Mouse (Mus musculus): ENCODE data around the gene Acaa1a.

Acaa1a gene

DNA sequence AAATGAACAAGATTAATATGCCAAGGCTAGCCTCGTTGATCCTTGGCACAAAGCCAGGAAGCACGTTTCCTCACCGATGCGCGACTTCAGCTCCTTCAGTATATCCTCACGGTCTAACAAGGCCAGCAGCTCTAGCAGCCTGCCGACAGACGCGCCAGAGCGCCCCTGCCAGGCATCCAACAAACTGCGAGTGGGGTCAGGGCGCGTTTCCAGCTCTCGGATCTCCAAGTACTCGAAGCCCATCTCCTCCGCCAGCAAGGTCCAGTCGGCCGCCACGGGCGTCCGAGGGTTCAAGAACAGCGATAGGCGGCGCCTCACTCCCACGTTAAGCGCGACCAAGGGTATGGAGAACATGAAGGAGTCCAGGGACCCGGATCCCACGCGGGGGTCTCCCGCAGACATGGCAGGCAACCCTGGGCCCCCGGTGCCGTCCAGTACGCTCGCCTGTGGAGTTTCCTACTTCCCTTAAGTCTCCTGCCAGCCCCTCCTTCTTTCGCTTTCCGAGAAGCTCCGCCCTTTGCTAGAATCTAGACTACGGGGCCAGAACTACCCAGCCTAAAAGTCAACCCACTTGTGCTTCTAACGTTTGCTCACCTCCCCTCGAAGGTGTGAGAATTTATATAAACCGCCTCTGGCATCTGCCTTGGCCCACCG is at the start of gene Acaa1a:
Acaa1a (plus strand) TSS at position 119 of the 654 bp plus-strand sequence.
- DNase-seq (ENCODE audit: low read depth in 1 of 2, low spot score in 2 of 2), result peak in 1 of 2 experiments; percentile 63

DNA sequence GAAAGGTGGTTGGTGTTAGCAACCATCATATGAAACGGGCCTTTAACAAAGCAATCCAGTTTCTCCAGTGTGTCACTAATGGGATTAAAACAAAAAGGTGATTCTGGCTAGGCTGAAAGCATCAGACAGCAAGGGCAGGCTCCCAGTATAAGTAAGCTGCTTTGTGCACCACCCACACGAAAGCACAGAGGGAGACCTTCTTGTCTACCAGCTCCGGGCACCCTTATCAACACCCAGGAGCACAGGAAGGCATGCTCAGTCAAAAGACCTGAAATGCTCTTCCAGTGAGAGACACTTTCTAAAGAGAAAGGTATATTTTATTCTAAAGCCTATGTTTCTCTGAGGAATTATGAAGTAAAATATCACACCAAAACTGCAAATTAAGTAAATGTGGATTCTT is 48.7 kb upstream of the Acaa1a start:
- DNase-seq (ENCODE audit: low read depth in 1 of 2, low spot score in 2 of 2), result no peak

DNA sequence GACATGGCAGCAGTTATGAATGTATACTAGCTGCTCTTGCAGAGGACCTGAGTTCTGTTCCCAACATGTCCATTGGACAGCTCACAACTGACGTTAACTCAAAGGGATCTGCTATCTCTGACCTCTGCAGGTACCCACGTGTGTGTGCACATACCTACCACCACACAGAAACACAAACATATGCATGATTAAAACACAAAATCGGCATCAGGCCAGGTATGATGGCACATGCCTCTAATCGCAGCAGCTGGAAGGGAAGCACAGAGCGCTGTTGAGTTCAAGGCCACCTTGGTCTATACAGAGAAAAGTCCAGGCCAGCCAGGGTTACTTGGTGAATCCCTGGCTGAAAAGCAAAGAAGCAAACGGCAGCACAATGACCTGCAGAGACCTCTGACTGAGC is 41.8 kb upstream of the Acaa1a start:
- no peak for DNase-seq (ENCODE audit: low read depth in 1 of 2, low spot score in 2 of 2)

DNA sequence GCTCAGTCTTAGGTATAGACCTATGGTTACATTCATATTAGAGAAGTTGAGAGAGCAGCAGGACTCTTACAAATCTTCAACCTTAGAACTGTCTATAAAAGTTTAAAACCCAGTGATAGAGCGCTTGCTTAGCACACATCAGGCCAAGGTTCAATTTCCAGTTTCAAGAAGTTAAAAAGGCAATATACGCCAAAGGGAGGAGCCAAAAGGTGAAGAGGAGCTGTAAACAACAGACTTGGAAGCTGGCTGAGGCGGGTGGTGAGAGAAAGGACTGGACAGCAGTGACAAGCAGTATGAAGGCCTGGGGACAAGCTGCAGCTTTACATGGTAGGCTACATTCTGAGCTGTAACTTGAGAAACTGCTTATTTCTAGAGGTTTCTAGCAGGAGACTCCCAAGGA is 40.9 kb upstream of the Acaa1a start:
- DNase-seq (ENCODE audit: low read depth in 1 of 2, low spot score in 2 of 2), result no peak

DNA sequence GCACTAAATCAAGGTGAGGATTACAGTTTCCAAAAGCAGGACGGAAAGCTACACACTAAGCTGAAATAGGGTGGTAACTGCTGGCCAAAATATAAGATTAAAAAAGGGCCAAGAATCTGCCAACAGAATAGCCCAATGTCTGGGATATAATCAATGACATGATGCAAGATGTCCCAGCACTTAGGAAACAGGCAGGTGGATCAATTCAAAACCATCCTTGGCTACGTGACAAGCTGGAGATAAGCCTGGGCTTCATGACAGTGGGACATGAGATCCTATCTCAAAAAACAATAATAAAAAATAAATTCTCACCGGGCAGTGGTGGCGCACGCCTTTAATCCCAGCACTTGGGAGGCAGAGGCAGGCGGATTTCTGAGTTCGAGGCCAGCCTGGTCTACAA is 33.6 kb upstream of the Acaa1a start:
- no peak for DNase-seq (ENCODE audit: low read depth in 1 of 2, low spot score in 2 of 2)

DNA sequence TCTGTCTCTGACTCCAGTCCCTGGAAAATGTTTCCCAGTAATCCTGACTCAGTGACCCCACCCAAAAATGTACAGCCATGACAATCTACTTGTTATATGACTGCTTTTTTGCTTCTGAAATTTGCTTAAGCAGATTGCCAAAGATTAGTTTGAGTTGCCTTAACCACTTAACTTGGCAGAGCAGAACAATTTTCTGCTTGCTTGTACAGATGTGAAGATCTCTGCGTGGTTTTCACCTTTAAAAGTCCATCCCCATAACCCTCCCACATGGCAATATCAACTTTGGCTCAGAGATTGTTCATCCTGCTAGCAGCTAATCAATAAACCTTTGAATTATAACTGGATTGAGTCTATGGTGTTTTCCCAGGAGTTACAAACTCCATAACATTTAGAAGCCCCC is 30.4 kb upstream of the Acaa1a start:
- DNase-seq (ENCODE audit: low read depth in 1 of 2, low spot score in 2 of 2), result no peak

DNA sequence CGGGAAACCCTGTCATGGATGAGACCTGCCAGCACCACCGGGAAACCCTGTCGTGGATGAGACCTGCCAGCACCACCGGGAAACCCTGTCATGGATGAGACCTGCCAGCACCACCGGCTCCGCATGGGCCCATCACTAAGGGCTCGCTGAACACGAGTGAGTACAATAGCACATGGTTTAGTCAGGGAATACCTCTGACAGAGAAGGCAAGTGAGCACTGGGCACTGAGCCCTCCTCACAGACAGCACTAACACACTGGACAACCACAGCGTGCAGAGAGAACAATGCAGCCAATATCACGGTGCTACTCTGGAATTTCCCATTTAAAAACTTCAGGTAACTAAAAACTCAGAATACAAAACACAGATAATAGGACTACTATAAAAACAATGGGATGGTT is 26.4 kb upstream of the Acaa1a start:
- DNase-seq (ENCODE audit: low read depth in 1 of 2, low spot score in 2 of 2), result no peak

DNA sequence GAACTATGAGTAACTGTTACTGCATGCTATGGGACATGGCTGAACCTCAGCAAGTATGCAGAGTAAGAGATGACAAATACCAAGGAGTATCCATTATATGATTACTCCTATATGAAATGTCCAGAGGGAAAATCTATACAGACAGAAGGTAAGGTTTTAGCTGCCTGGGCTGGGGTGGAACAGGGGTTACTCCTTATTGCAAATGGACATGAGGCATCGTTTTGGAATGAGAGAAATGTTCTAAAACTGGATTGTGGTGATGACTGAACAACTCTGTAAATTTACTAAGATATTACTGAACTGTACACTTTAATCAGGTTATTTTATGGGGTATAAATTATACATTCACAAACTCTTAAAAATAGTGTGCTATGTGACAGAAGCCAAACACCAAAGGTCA is 20.6 kb upstream of the Acaa1a start:
- DNase-seq (ENCODE audit: low read depth in 1 of 2, low spot score in 2 of 2), result no peak

DNA sequence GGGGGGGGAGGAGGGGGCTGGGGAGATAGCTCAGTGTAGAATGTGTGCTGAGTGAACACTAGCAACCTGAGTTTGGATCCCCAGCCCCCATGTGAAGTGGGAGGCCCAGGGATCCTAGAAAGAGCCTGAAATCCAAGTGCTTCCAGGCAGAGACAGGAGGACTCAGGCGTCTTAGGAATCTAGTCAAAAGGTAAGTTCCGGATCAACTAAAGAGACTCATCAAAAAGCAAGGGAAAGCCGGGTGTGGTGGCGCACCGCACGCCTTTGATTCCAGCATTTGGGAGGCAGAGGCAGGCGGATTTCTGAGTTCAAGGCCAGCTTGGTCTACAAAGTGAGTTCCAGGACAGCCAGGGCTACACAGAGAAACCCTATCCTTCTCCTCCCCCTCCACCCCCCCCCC is 19.0 kb upstream of the Acaa1a start:
- no peak for DNase-seq (ENCODE audit: low read depth in 1 of 2, low spot score in 2 of 2)

DNA sequence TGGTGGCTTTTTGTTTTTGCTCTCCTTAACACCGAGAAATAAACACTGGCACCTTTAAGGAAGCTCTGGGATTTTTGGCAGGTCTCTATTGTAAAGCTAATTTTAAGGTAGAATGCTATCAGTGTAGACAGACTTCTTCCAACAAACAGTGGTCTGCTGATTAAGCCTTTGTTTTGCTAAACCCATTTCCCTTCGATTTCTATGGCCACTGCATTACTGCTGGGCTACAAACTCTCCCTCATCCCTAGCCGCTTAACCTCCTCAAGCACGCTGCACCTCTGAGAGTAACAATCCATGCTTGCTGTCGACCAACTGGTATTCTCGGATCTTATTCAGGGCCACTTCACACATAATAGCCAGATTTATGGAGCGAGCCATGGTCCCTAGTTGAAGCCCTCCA is 18.5 kb upstream of the Acaa1a start:
- DNase-seq (ENCODE audit: low read depth in 1 of 2, low spot score in 2 of 2), result no peak

DNA sequence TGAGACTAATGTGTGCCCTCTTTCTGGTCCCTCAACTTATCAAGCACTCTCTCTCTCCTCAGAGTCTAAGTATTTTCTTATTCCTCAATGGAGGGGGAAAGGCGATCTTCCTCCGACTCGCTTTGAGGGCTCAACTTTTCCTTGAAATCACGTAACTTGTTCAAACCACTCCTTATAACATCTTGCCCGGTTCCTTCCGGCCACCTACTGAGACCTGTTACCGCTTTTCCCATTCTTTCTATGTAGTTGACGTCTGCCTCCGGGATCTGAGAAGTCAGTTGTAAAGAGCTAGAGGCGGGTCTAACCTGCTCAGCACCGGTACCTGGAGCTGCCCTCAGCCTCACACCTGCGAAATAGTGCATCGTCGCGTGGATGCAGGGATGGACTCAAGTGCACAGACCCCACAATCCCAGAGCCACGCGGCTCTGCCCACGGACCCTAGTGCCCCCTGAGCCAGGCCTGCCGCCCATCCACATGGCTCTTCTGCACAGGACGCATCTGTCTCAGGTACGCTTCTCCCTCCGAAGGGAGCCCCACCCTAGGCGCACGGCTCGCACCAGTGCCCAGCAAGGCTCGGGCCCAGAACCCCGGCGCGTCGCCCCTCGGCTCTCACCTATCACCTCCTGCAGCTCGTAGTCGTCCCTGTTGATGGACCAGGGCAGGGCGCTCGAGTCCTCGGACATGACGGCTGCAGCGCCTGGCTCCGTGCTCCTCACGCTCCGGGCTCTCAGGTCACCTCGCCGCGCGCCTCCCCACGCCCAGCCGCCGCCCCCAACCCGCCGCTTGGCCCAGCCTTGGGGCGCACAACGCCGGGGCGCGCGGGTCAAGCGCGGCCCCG is 17.9 kb upstream of the Acaa1a start:
- no peak for DNase-seq (ENCODE audit: low read depth in 1 of 2, low spot score in 2 of 2)

DNA sequence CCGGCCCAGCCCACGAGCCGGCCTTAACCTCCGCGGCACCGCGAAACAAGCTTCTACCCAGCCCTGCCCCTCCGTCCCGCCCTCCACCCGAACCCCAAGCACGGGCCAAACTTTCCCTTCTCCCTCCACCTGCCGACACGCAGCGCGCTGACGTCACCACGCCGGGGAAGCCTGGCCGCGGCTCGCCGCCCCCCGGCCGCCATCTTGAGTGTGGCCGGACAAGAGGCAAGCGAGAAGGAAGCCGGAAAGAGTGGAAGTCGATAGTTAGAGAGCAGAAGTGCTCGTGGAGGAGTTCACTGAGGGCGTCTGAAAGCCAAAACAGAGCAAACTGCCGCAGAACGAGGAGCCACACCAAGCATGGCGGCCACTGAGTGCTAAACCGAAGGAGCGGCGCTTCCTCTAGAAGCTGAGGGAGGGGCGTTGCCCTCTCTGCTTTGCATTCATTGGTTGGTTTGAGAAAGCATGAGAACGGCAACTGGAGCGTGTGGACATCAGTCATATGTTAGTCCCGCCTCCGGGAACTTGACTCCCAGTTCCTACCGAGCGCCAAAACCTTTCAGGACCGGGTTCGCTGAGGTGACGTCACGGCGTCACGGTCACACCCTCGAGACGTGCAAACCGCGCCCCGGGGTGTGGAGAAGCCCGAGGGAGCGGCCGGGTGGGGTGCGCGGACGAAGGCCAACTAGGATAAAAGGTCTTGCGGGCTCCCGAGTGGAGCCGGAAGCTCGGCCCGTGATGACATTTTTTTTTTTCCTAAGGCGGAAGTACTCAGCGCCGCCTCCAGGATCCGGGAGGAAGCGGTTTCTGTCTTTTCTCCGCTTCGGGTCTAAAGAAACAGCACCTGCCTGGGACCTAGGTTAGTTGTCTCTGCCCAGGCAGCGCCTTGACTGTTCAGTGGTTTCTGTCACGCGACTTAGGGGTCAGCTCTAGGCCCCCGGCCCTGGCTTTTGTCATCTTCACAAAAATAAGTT is 16.9 kb upstream of the Acaa1a start, which contains the start of gene Oxsr1:
Oxsr1 (minus strand) TSS at position 139 of the 971 bp plus-strand sequence.
- DNase-seq (ENCODE audit: low read depth in 1 of 2, low spot score in 2 of 2), result peak; percentile 98 to 99

DNA sequence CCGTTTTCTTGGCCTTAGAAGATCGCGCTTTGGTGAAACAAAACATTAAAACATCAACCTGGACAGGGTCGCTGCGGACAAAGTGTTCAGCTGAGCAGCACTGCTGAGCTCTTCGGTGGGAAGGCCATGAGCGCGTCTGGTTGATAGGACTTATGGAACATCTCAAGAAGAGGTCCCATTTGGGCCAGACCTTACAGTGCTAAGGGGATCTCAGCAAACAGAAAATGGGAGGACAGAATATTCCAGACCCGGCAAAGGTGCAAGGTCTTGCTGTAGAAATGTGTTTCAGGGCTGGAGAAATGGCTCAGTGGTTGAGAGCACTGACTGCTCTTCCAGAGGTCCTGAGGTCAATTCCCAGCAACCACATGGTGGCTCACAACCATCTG is 16.2 kb upstream of the Acaa1a start:
- no peak for DNase-seq (ENCODE audit: low read depth in 1 of 2, low spot score in 2 of 2)

DNA sequence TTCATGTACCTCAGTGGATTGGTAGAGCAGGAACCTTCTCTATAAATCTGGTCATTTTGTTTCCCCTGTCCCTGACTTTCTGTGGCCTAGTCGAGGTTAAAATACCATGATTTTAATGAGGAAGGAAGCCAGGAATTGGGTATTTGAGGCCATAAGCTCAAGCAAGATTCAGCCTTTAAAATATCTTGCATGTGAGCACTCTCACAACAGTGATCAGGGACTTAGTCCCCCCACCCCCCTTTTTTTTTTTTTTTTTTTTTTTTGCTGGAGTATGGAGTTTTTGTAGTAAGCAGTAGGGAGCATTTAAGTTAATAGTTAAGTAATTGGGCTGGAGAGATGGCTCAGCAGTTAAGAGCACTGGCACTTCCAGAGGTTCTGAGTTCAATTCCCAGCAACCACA is 15.3 kb upstream of the Acaa1a start:
- DNase-seq (ENCODE audit: low read depth in 1 of 2, low spot score in 2 of 2), result no peak

DNA sequence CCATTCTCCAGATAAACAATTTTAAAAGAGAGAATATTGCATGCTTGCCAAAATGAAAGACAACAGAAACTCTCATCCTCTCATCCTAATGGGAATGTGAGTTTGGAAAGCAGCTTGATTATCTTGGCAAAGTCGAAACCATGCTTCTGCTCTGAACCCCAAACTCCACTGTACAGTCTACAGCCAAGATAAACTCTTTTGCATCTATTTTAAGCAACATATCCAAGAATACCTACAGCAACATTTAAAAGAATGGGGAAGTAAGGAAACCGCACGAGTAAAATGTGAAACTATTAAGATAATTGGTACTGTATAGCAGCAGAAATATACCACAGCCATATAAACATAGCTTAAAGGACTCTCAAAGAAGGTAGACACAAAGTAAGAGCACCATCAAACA is 11.0 kb upstream of the Acaa1a start:
- no peak for DNase-seq (ENCODE audit: low read depth in 1 of 2, low spot score in 2 of 2)

DNA sequence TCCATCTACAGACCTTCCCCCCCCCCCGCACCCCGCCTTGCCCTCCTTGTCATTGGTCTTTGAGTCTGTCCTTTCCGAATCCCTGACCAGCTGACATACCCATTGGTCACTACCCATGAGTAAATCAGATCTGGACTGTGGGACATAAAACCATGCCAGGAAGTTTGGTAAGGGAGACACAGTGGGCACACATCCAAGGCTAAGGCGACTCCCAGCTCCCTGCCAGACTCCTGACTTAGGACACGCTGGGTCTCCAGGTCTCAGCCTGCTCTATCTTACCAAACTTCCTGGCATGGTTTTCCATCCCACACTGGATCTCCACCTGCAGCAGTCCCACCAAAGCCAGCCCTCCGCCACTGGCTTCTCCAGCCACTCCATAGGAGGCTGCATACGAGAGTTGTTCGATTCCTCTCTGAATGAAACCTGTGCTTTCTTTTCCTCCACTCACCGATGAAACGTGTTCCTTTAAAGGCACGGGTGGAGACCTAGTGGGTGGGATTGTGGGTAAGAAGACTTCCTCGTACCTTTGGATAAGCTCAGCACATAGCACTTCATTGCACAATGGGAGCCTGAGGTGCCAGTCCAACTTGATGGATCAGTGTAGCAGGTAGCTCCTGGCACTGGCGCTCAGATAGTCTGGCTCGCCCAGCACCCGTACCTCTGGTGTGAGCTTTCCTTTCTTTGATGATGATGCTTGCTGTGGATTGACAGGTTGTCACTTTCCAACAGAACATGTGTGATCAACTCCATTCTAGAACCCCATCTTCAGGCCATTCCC is 9.1 kb upstream of the Acaa1a start:
- DNase-seq (ENCODE audit: low read depth in 1 of 2, low spot score in 2 of 2), result no peak

DNA sequence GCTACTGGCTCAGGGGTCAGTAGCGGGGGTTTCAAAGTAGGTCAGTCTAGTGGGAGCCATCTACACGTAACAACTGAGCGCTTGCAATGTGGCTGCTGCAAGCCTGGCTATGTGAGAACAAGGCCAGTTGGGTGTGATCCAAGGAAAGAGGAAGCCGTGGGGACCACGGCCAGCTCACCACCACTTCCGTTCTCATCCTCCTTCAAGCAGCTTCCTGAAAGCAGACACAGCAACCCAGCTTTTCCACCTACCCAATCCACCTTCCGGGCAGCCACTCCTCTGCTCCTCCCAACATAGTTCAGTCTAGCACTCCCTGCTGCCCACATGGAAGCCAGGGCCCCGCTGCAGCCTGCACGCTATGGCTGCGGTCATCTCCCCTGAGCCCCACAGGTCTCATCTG is 5.2 kb upstream of the Acaa1a start:
- peak; percentile 59 to 61 for DNase-seq (ENCODE audit: low read depth in 1 of 2, low spot score in 2 of 2)

DNA sequence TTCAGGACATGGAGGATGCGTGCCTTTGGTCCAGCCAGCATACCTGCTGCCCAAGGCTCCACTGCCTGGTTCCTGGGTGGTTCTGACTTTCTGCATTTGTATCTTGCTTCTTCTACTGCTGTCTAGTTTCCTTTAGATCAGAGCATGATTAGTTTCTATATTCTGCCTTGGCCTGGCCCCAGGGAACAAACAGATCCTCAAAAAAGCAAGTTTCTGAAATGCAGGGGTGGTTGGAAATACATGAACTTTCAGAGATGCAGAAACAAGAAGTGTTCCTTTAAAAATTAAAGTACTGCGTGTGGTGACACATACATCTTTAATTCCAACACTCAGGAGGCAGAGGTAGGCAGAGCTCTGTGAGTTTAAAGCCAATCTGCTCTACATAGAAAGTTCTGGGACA is 4.6 kb upstream of the Acaa1a start:
- DNase-seq (ENCODE audit: low read depth in 1 of 2, low spot score in 2 of 2), result no peak

DNA sequence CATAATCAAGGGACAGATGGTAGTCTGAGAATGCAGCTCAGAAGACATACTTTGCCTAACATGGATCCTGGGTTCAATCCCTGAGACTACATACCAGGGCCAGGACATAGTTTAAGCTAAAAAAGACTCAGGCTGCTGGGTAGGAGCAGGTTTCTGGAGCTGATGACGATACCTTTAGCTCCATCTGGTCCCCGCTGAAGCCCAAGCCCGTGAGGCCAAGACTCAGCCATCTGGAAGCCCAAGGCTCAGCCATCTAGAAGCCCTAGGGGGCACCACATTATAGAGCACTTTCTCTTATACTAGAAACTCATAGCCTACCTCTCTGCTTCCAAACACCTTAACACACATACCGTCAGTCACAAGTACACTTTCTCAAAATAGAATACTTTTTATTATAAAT is 3.9 kb upstream of the Acaa1a start:
- DNase-seq (ENCODE audit: low read depth in 1 of 2, low spot score in 2 of 2), result no peak

DNA sequence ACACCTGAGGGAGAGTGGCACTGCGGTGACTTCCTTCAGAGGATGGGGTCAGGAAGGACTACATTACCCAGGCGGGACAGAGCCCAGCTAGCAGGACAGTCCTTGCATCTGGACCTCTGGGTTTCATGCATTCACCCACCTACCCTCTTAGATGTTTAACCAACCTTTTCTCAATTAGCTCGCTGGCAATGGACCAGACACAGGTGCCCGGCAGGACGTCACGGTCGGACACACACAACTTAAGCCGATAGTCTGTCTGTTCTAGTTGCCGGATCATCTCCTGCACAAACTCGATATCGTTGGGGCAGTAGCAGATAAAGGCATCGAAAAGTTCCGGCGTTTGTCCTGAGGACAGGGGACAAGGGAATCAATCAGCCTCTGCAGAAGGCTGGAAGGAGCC is 1.6 kb upstream of the Acaa1a start:
- DNase-seq (ENCODE audit: low read depth in 1 of 2, low spot score in 2 of 2), result no peak

DNA sequence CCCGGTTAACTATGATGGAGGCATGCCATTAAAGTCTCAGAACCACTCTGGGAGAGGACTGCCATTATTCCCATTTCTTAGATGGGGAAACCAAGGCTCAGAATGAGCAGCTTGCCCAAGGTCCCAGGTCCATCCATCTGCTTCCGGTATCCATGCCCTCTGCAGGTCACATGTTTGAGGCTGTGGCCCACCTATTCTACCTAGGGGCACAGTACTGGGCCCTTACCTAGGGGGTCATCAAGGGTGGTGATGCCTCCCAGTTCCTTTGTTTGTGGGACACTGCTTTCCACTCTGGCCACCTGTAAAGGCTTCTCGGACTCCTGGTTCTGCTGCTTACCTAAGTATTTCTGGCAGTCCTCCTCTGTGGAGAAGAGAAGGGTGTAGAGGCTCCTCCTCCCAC is 1.1 kb upstream of the Acaa1a start:
- no peak for DNase-seq (ENCODE audit: low read depth in 1 of 2, low spot score in 2 of 2)

Measured in monocyte, adult 2 months (primary cell).